Mouse (Mus musculus) heart, postnatal 0 days (tissue): Measurements from ENCODE around the gene Clec11a. TPM values are rescaled to one million over a fixed set of nuclear protein-coding genes. Genes with fewer than 3 reads are reported as not detected.

Experiments
- ATAC-seq: fragments of 200-750 bp; cut with Nextera tagmentation; 2 replicates; pipeline ENCODE4 v1.8.0; 2017; ENCODE audit warnings: low read depth, moderate number of reproducible peaks, moderate library complexity; ENCODE audit not compliant: insufficient read depth
- DNase-seq: peaks from one replicate; pipeline ENCODE4 v3.0.0-alpha.2; 2016; ENCODE audit warnings: low spot score
- H3K27ac ChIP-seq: fragments of 300-500 bp; sonication (generic); 2 replicates; pipeline ENCODE4 v1.5.1; 2014; ENCODE audit warnings: low read depth, mild to moderate bottlenecking
- H3K27me3 ChIP-seq: fragments of 300-500 bp; sonication (generic); 2 replicates; pipeline ENCODE4 v1.6.1; 2014; ENCODE audit warnings: low read length, mixed read lengths; ENCODE audit not compliant: control insufficient read depth, insufficient read depth
- H3K36me3 ChIP-seq: fragments of 300-500 bp; sonication (generic); replicated peaks from 2 replicates; pipeline ENCODE4 v1.6.1; 2014; ENCODE audit warnings: low read length, mixed read lengths; ENCODE audit not compliant: control insufficient read depth, insufficient read depth
- H3K4me1 ChIP-seq: fragments of 300-500 bp; sonication (generic); 2 replicates; pipeline ENCODE4 v1.6.1; 2014; ENCODE audit warnings: antibody characterized with exemption; ENCODE audit not compliant: control insufficient read depth, insufficient read depth
- H3K4me2 ChIP-seq: fragments of 300-500 bp; sonication (generic); 2 replicates; pipeline ENCODE4 v1.6.1; 2014; ENCODE audit warnings: low read depth, mild to moderate bottlenecking, low read length, moderate library complexity
- H3K4me3 ChIP-seq: fragments of 300-500 bp; sonication (generic); 2 replicates; pipeline ENCODE4 v1.5.1; 2014; ENCODE audit warnings: low read depth, low read length
- H3K9ac ChIP-seq: fragments of 300-500 bp; sonication (generic); replicated peaks from 2 replicates; pipeline ENCODE4 v1.6.1; 2014; ENCODE audit warnings: low read depth, low read length, mixed read lengths
- H3K9me3 ChIP-seq: fragments of 300-500 bp; sonication (generic); replicated peaks from 2 replicates; pipeline ENCODE4 v1.6.1; 2016; ENCODE audit warnings: low read length; ENCODE audit not compliant: control insufficient read depth
- CTCF ChIP-seq: IDR thresholded peaks from 2 replicates; pipeline ENCODE4 v1.5.1; 2016; ENCODE audit warnings: antibody characterized with exemption, control low read depth, low read depth
- EP300 ChIP-seq: IDR thresholded peaks from 2 replicates; pipeline ENCODE4 v1.6.1; 2016; ENCODE audit warnings: antibody characterized with exemption, low read depth
- WGBS: fragments of 180-500 bp; shearing (Covaris S2); extraction: QIAGEN DNeasy Blood & Tissue Kit; methylation state at CpG from one replicate; pipeline ENCODE4 v1.1.7; 2014; 5-methylcytosine and 5-hydroxymethylcytosine counted together
- polyA plus RNA-seq: library from polyadenylated mRNA; unstranded; fragments of >200 nt; fragmentation: Nextera tagmentation; extraction: Ambion mirVana; gene quantifications from 2 replicates; pipeline ENCODE4 v1.2.1, GENCODE M21; 2015
- total RNA-seq: library from RNA; depleted of rRNA; stranded (reverse); fragments of >200 nt; gene quantifications from 2 replicates; pipeline ENCODE4 v1.2.3, GENCODE M21; 2014; ENCODE audit warnings: low replicate concordance; rRNA removed

Clec11a gene
- 1.4 and 1.7 TPM in 2 replicates for total RNA-seq
- polyA plus RNA-seq: 1.00 and 1.3 TPM in 2 replicates

- Histone ChIP-seq H3K9me3 (no peaks in the 10 kb centered on the region), H3K4me1 (peaks cover 18% of the 10 kb centered on the region), H3K4me3 (no peak within 1 kb of the TSS), H3K4me2 (peak within 1 kb of the TSS; percentile 75), H3K9ac (no peak within 1 kb of the TSS), H3K27me3 (peaks cover 27% of the 10 kb centered on the region), H3K27ac (no peak within 1 kb of the TSS), H3K36me3 (no peaks in the 10 kb centered on the region)
- 69% methylated on average over 6 of the region's 6 CpGs for WGBS
- DNase-seq (no peak), ATAC-seq (no peak)
- TF ChIP-seq EP300 (no peak), CTCF (no peak)
Observed at GRCm38 (mm10) chr7:44306516-44307240, at the start of gene Clec11a. Gene Clec11a, minus strand, starts transcription at chr7:44306902.

DNA sequence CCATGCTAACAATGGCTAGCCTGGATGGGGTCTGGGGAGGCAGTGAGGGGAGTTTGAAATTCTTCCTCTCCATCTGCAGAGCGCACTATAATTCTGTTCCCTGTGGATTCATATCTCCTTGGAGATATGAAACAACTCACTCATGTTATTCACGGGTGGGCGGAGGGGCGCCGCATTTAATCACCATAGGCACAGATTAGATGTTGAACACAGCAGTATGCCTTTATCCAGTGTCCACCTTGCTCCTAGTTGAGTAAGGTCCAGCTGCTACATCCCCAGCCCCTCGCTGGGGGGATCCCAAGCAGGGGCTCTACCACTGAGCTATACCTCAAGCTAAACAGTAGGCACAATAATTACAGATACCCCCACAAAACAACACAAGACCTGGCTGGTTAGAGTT is 48.7 kb upstream of the Clec11a start:
- H3K4me1 ChIP-seq: peaks cover 12% of the 10 kb centered on the region; the same call in 1 of the 2 replicates
- 59% methylated on average over 6 of the region's 6 CpGs for WGBS

DNA sequence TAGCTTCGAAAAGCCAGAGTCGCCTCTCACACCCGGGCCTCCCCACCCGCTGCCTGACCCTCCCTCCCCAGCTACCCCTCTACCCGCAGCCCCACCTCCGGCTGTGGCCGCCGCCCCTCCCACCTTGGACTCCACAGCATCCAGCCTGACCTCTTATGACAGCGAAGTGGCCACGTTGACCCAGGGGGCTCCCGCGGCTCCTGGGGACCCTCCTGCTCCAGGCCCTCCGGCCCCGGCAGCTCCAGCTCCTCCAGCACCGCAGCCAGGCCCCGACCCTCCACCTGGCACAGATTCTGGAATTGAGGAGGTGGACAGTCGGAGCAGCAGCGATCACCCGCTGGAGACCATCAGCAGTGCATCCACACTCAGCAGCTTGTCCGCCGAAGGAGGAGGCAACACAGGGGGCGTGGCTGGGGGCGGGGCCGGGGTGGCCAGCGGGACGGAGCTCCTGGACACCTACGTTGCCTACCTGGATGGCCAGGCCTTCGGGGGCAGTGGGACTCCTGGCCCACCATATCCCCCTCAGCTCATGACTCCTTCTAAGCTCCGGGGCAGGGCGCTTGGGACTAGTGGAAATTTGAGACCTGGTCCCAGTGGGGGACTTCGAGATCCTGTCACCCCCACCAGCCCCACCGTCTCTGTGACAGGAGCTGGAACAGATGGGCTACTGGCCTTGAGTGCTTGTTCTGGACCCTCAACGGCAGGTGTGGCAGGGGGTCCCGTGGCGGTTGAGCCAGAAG is 47.1 kb upstream of the Clec11a start:
- ATAC-seq (no peak), DNase-seq (no peak)
- TF ChIP-seq EP300 (no peak), CTCF (no peak)
- Histone ChIP-seq H3K4me3 (peak overlapping the region; percentile 13; the same call in 1 of the 2 replicates), H3K4me1 (0 out of 2 replicates have a peak, but pooled peaks cover 4% of the 10 kb centered on the region), H3K27ac (no peak overlapping the region), H3K4me2 (no peak overlapping the region), H3K36me3 (no peaks in the 10 kb centered on the region), H3K9ac (no peak overlapping the region), H3K9me3 (no peaks in the 10 kb centered on the region), H3K27me3 (peaks cover 92% of the 10 kb centered on the region)
- WGBS: 3% methylated on average over 35 of the region's 35 CpGs

More for the DNA sequence above, 48.7 kb upstream of the Clec11a start:
- no peak for ATAC-seq
- H3K4me2 ChIP-seq: no peak overlapping the region
- no peak for DNase-seq
- no peak overlapping the region for H3K4me3 ChIP-seq
- no peak overlapping the region for H3K27ac ChIP-seq
- no peak for TF ChIP-seq EP300
- TF ChIP-seq CTCF: no peak
- H3K27me3 ChIP-seq: peaks cover 85% of the 10 kb centered on the region
- H3K36me3 ChIP-seq: no peaks in the 10 kb centered on the region
- no peak overlapping the region for H3K9ac ChIP-seq
- no peaks in the 10 kb centered on the region for H3K9me3 ChIP-seq

DNA sequence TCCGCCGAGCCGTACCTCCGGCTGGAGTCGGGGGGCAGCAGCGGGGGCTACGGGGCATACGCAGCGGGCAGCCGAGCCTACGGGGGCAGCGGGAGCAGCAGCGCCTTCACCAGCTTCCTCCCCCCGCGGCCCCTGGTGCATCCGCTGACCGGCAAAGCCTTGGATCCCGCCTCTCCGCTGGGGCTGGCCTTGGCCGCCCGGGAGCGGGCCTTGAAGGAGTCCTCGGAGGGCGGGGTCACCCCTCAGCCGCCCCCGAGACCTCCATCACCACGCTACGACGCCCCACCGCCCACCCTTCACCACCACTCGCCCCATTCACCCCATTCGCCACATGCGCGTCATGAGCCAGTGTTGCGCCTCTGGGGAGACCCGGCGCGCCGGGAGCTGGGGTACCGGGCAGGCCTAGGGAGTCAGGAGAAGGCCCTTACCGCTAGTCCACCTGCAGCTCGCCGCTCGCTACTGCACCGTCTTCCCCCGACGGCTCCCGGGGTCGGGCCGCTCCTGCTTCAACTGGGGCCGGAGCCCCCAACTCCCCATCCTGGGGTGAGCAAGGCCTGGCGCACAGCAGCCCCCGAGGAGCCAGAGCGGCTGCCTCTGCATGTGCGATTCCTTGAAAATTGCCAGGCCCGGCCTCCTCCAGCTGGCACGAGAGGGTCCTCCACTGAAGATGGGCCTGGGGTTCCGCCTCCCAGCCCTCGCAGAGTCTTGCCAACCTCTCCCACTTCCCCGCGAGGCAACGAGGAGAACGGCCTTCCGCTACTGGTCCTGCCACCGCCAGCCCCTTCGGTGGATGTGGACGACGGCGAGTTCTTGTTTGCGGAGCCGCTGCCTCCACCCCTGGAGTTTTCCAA is 46.3 kb upstream of the Clec11a start:
- Histone ChIP-seq H3K4me1 (0 out of 2 replicates have a peak, but pooled peaks cover 4% of the 10 kb centered on the region), H3K27ac (no peak overlapping the region), H3K4me2 (no peak overlapping the region), H3K4me3 (no peak overlapping the region), H3K27me3 (peaks cover 92% of the 10 kb centered on the region), H3K9ac (no peak overlapping the region), H3K36me3 (no peaks in the 10 kb centered on the region), H3K9me3 (no peaks in the 10 kb centered on the region)
- TF ChIP-seq EP300 (no peak), CTCF (no peak)
- no peak for ATAC-seq
- DNase-seq: no peak
- 2% methylated on average over 69 of the region's 71 CpGs for WGBS
